Mouse (Mus musculus): ENCODE measurements around the gene S100a16.

The S100a16 gene

DNA sequence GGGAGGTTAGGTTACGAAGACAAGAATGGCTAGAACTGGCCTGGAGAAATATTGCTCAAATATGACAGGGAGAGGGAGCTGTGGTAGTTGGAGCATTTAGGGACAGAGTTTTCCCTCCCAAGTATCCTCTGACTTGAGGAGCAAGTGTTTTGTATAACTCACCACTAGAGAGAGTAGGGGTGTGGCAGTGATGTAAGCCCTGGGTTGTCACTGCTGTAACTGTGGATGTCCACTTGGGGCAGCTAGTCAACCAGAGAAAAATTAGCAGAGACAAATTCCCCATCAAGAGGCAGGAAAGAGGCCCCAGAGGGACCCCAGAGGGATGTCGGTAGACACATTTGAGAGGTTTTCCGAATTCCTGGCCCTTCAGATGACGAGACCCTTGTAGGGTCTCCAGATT, 11.6 kb upstream of the S100a16 start:
- DNase-seq (ENCODE audit: low read depth), result no peak

DNA sequence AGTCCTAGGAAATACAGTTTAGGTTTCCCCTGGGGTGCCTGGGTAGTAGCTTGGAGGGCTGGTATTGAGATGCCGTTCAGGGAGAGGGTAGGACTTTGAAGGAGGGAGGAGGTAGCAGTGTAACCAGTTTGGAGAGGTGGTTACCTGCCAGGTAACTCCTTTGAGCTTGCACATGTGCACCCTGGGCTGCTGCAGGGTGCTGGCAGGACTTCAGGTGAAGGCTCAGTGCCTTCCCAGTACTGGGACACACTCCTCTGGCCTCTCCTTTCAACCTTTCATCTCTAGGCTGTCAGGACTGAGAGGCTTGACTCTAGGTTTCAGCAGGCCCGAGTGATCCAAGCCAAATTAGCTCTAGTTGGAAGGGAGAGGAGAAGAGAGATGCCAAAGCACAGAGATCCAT, 11.0 kb upstream of the S100a16 start:
- no peak for DNase-seq (ENCODE audit: low read depth)

DNA sequence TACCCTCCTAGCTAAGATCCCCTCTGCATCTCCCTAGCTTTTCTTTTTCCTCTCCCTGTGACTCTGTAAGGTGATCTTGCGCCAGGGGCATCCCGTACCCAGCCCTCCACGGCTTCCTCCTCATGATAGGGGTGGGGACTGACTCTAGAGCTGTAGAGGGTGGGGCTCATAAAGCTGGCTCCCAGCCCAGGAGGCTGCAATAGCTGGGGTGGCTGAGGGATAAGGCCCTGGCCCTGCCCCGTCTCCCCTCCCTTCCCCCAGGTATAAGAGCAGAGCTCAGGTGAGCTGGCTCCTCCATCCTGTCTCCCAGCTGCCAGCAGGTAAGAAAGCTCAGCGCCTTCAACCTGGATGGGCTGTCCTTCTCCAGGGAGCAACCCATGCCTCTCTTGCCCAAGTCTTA, 10.5 kb upstream of the S100a16 start, which contains the start of gene S100a14:
TSS of gene S100a14 (plus strand) at position 277 of the 400 bp plus-strand sequence.
- DNase-seq (ENCODE audit: low read depth), result no peak

- DNase-seq (ENCODE audit: low read depth), result no peak
Observed at GRCm38 (mm10) chr3:90527291-90527873, 9.7 kb upstream of the S100a16 start.

DNA sequence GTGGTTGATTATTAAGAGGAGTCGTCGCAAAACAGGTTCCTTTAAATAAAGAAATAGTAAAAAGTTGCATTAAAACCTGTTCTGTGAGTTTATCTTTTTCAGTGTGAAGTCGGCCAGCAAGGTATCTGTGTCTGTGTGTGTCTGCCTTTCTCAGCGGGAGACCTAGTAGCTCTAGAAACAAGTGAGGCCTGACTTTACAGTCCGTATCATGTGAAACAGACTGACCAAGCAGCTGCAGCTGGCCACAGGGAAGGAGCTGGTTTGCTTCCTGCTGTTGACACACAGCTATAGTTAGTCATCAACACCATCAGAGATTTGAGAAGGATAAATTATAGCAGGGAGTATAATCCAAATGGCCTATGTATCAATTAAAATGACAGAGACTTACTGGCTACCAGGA, 5.3 kb upstream of the S100a16 start:
- no peak for DNase-seq (ENCODE audit: low read depth)

DNA sequence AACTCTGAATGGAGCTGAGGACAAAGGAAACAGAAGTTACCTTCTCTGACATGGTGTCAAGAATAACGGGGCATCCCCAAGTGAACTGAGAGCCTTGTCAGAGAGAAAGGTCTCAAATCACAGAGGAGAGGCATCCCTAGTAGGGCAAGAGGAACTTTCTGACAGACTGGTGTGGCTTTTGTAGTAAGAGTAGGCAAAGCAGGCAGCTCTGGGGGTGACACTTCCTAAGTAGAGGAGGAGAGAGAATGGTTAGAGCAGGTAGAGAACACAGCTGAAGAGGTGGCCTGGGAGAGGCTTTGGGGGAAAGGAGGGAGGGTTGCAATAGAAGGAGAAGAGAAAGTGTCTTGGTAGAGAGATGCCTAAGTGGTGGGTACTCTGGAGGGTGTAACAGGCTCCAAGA, 1.6 kb upstream of the S100a16 start:
- no peak for DNase-seq (ENCODE audit: low read depth)

DNA sequence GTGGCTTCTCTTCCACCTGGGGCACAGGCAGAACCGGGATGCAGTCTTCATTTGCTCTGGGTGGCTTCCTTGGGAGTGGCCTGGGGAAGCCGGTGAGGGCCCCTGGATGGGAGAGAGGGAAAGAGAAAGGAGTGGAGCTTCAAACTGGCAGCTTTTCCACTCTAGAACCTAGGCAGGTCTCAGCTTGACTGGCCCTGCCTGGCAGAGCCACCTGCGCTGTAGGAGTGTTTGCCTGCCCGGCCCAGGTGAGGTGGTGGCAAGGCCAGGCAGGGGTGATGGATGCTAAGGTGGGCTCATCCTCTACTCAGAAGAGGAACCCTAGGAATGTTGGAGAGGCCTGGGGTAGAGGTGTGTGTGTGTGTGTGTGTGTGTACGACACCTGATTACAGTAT, 847 bp downstream of the S100a16 start:
- DNase-seq (ENCODE audit: low read depth), result no peak

DNA sequence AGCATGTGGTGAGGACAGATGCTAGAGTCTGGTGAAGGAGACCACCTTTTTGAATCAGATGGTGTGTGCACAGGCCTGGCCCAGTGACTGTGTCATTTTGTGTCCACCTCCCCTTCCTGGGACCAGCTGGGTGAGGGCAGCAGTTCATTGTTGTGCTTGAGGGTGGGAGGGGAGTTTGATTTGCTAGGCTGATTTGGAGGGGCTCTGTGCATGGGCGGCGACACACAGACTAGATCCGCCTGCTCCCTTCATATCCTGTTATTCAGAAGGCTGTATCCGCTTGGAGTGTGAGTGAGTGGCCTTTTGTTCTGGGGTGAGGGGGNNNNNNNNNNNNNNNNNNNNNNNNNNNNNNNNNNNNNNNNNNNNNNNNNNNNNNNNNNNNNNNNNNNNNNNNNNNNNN, 3.9 kb downstream of the S100a16 start:
- no peak for DNase-seq (ENCODE audit: low read depth)

GRCm38 (mm10) chr3:90549676-90550420, 12.8 kb downstream of the S100a16 start:
- DNase-seq (ENCODE audit: low read depth), result peak; percentile 59

GRCm38 (mm10) chr3:90550421-90550790, 13.4 kb downstream of the S100a16 start:
- no peak for DNase-seq (ENCODE audit: low read depth)

- DNase-seq (ENCODE audit: low read depth), result no peak
Observed at GRCm38 (mm10) chr3:90552231-90552630, 15.2 kb downstream of the S100a16 start.

GRCm38 (mm10) chr3:90555954-90556353, 18.9 kb downstream of the S100a16 start:
- DNase-seq (ENCODE audit: low read depth), result peak; percentile 79

DNA sequence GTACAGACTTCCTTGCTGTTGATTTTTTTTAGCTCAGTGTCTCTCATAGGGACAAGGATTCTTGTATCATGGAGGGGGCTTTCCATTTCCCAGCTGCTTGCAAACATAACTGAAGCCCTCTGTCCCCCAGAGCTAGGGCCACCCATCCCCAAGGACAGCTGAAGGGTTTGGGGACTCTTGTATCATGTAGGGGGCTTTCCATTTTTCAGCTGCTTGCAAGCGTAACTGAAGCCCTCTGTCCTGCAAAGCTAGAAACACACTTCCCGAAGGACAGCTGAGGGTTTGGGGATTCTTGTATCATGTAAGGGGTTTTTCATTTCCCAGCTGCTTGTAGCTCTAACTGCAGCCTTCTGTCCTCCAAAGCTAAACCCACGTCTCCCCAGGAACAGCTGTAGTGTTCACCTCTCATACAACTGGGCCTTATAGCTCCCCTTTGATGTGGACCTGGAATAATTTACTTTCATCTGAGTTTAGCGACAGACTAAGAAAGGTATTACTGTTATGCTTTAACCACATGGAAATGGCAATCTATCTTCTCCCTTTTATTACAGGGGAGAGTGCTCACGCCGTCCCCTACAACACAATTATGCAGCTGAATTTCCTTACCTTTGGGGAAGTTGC, 23.1 kb downstream of the S100a16 start, which contains the start of gene S100a3:
TSS of gene S100a3 (plus strand) at position 571 of the 621 bp plus-strand sequence.
- no peak for DNase-seq (ENCODE audit: low read depth)

DNA sequence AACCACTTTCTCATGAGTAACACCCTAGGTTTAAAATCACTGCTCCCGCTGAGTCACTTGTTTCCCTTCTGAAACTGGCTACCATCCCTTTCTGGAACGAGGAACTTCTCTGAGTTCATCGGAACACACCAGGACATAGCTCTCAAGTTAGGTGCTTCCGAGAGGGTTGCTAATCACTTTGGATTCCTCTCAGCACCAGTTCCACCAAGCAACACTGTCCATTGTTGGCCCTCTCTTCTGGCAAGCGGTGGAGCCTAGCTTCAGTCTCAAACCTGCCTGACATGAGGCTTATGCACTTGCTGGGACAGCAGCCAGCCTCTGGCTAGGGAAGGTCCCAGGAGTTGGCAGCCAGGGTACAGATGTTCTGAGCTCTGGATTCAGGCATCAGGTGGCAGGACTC, 37.6 kb downstream of the S100a16 start:
- DNase-seq (ENCODE audit: low read depth), result peak; percentile 82

DNA sequence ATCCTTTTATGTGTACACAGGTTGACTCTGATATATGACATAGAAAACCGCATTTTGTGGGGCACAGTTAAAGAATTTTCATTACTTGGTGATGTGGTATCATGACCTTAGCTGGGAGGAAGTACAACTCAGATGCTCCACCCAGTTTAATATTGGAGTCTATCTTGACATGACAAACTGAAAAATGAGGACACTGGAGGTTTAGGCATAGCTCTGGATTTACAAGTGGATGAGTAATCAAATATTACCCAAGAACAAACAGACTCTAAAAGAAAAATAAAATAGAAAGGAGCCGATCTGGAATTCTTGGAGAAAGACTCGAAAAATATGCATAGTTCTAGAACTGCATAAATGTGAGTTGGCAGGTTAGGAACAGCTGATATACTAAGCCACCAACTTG, 38.3 kb downstream of the S100a16 start:
- no peak for DNase-seq (ENCODE audit: low read depth)

DNA sequence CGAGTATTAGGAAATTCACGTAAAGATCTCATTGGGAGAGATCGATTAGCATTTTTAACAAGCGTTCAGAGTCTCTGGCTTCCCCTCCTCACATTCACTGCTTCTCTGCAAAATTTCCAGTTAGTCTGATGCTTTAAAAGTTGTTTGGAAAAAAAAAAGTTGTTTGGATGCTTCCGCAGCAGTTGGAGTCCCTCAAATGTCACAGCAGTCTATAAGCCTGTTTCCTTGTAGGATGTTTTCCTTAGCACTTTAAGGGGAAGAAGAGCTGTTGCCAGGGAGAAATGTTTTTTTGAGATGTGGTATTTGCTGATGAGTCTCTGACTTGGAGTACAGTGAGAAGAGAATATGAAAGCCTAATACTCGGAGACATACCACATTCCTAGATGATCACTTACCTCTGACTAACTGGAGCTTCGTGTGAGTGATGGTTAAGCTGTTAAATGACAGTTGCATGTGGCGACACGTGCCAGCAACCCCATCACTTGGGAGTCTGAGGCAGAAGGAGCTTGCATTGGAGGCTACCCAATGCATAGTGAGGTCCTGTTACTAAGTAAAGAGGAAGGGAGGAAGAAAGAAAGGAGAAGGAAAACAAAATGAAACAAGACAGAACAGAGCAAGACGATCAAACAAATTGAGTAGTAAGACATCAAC, 39.4 kb downstream of the S100a16 start:
- no peak for DNase-seq (ENCODE audit: low read depth)

DNA sequence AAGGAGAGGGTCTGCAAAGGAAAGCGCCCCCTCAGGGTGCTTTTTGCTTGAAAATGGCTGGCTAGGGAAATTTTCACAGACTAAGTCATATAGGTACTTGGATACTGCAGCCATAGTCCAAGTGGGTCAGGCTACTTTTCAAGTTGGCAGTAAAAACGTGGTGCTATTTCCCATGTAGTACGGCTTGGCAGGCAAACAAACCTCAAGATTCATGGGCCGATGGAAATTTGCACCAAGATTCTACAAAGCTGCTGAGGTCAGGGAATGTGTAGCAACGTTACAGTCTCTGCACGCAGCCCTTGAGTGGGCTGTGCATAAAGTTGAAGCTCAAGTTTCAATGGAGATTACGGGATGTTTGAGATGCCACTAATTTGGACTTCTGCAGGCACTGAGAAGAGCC, 42.4 kb downstream of the S100a16 start:
- DNase-seq (ENCODE audit: low read depth), result peak; percentile 80

GRCm38 (mm10) chr3:90581141-90581540, 44.1 kb downstream of the S100a16 start:
- DNase-seq (ENCODE audit: low read depth), result no peak

DNA sequence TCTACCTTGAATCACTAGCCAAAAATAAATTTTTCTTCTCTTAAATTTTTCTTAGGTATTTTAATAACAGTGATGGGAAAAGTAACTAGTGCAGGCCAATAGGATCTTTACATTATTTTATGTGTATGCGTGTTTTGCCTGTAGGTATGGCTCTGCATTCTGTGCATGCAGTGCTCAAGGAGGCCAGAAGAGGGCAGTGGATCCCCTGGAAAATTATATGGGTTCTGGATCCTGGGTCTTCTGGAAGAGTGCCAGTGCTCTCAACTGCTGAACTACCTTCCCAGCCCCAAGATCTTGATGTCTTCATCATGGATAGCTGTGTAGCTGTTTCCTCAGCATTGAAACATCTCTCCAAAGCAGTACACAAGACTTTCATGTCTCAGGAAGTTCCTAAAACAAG, 45.1 kb downstream of the S100a16 start:
- no peak for DNase-seq (ENCODE audit: low read depth)

- no peak for DNase-seq (ENCODE audit: low read depth)
Observed at GRCm38 (mm10) chr3:90582556-90582955, 45.5 kb downstream of the S100a16 start.

- no peak for DNase-seq (ENCODE audit: low read depth)
Observed at GRCm38 (mm10) chr3:90583893-90584292, 46.8 kb downstream of the S100a16 start.

DNA sequence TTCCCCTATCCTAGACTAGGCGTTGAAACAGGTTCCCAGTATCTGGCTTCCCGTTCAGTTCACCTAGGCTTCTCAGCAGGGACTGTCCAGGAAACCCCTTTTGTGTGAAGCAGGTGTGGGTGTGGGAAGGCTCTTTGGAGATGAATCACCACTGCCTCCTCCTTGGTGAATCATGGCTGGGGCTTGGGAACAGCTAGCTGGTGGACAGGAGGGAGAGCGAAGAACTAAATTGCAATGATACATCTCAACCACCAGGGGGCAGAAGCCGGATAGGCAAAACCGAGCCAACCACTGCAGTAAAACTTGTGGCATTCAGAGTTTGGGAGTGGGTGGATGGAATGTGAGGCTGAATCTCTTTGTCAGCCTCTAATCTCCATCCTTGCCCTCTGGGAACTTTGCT, 48.5 kb downstream of the S100a16 start:
- DNase-seq (ENCODE audit: low read depth), result peak; percentile 87

All from fibroblast of lung, adult 2 months (primary cell).